Mouse (Mus musculus): ENCODE results near the gene Pxn. TPM values are rescaled to one million over a fixed set of nuclear protein-coding genes. Genes with fewer than 3 reads are reported as not detected.

Pxn gene
- polyA plus RNA-seq, 1 experiment from 2014 or later = 44.5 TPM

DNA sequence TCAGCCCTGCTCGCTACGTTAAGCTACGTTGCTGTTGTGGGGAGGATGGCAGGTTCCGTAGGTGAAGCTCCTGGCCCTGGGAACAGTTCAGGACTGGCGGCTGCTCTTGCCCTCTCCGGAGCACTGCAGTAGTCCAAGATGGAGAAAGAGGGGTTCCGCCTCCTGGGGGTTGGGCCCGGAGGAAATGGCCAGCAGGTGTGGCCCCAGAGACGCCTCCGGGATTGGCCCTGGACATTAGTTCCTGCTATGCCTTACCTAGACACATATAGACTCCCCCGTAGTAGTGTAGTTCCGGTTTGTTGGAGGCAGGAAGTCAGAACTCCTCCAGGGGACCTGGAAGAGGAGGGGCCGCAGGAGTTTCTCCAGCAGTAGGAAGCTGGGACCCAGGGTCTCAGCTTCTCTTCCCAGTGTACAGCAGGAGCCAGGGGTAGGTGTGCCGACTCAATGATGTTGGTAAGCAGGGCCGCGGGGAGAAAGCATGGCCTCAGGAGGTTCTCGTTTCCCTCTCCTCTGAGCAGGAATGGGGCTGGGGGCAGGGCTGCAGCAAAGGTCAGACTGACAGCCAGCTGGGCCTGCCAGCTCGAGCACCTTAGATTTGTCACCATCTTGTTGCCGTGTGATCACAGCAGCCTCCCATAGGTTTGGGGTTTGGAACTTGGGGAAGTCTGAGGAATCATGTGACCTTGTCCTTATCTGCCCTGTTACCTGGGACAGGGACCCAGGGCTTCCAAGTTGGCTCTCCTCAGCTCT, 36.3 kb downstream of the Pxn start:
- H3K4me1 ChIP-seq (ENCODE audit: control insufficient read depth, insufficient read depth, low read length) = peaks cover 34% of the 10 kb centered on the region
- peak; percentile 48 for ATAC-seq (ENCODE audit: insufficient read depth, low FRiP score)
- H3K36me3 ChIP-seq (ENCODE audit: control insufficient read depth, insufficient read depth, low read length) = peaks cover 21% of the 10 kb centered on the region
- H3K9me3 ChIP-seq (replicated peaks; ENCODE audit: control insufficient read depth, low read length) = no peaks in the 10 kb centered on the region
- peak overlapping the region; percentile 39 for H3K4me2 ChIP-seq (ENCODE audit: low read depth, low read length)
- H3K4me3 ChIP-seq (replicated peaks; ENCODE audit: low read length) = peak overlapping the region; percentile 26
- 44% methylated on average over 19 of the region's 19 CpGs for WGBS
- peak overlapping the region; percentile 86 for H3K27ac ChIP-seq (ENCODE audit: low read length)
- H3K27me3 ChIP-seq (ENCODE audit: control insufficient read depth, insufficient read depth, low read length) = no peaks in the 10 kb centered on the region
- peak overlapping the region; percentile 64 for H3K9ac ChIP-seq (ENCODE audit: low read length)

DNA sequence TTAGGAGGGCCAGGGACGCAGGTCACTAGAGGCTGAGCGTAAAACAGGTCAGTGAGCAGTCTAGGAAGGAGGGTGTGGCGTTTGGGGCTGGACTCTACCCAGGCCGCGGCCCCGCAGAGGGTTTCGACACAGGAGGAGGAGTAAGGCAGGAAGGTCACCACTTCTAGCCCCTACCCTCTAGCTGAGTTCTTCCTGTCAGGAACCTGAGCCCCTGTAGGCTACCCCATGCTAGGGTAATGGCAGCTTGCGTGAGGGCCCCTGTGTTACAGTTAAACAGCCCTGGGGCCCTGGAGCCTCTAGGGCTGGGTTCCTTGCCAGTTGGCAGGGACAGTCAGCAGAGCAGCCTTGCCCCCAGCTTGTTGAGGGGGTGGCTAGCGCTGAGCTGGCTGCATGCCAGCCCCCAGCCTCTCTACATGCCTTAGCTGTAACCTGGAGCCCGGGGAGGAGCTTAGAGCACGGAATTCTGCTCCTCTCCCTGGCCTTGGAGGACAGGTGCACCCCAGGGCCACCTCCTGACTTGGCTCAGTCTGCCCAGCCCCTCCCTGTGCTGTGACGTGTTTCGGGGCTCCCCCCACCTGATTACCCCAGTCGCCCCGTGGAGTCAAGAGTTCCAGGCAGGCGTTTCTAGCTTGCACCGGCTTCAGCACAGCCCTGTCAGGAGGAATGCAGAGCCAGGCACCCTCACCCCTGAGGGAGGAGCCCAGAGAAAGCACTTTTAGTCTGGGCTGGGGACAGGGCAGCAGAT, 37.2 kb downstream of the Pxn start:
- peaks cover 26% of the 10 kb centered on the region for H3K4me1 ChIP-seq (ENCODE audit: control insufficient read depth, insufficient read depth, low read length)
- no peaks in the 10 kb centered on the region for H3K9me3 ChIP-seq (replicated peaks; ENCODE audit: control insufficient read depth, low read length)
- H3K4me3 ChIP-seq (replicated peaks; ENCODE audit: low read length) = peak overlapping the region; percentile 26
- H3K27me3 ChIP-seq (ENCODE audit: control insufficient read depth, insufficient read depth, low read length) = no peaks in the 10 kb centered on the region
- H3K27ac ChIP-seq (ENCODE audit: low read length) = peak overlapping the region; percentile 86
- peak overlapping the region; percentile 64 for H3K9ac ChIP-seq (ENCODE audit: low read length)
- peak; percentile 75 for ATAC-seq (ENCODE audit: insufficient read depth, low FRiP score)
- WGBS = 27% methylated on average over 17 of the region's 17 CpGs
- peaks cover 26% of the 10 kb centered on the region for H3K36me3 ChIP-seq (ENCODE audit: control insufficient read depth, insufficient read depth, low read length)
- peak overlapping the region; percentile 39 for H3K4me2 ChIP-seq (ENCODE audit: low read depth, low read length)

DNA sequence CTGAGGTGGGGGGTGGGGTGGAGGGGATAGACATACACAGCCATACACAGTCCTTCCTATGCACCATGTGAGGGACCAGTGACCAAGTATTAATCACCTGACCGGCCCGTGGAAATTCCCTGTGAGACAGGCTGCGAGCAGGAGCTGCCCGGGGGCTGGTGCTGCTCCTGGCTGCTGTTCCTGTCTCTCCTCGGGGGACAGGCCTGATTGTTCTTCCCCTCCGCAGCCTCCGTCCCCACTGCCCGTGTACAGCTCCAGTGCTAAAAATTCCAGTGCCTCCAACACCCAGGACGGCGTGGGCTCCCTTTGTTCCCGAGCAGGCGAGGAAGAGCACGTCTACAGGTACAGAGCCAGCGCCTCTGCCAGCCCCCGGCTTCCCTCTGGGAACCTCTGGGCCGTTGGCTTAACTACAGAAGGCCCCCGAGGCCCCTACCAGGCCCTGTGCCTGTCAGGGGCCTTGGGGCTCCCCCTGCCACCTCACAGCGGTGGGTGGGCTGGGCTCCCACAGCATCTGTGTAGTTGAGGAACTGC, 38.2 kb downstream of the Pxn start:
- no peak overlapping the region for H3K4me3 ChIP-seq (replicated peaks; ENCODE audit: low read length)
- H3K36me3 ChIP-seq (ENCODE audit: control insufficient read depth, insufficient read depth, low read length) = peaks cover 30% of the 10 kb centered on the region

DNA sequence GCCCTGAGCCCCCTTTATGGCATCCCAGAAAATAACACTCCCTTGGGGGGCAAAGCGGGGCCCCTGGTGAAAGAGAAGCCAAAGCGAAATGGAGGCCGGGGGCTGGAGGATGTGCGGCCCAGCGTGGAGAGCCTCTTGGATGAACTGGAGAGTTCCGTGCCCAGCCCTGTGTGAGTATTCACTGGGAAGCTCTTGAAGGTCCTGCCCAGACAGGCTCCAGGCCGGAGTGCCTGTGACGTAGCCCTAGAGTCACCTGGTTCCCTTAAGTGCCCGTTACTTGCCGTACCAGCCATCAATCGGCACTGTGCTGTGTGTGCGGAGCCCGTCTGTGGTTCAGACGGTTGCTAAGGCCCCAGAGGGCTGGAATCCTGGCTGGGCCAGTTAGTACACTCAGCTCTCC, 39.2 kb downstream of the Pxn start:
- Histone ChIP-seq H3K36me3 (ENCODE audit: control insufficient read depth, insufficient read depth, low read length) (peaks cover 30% of the 10 kb centered on the region), H3K9me3 (replicated peaks; ENCODE audit: control insufficient read depth, low read length) (no peaks in the 10 kb centered on the region), H3K4me3 (replicated peaks; ENCODE audit: low read length) (no peak overlapping the region), H3K27me3 (ENCODE audit: control insufficient read depth, insufficient read depth, low read length) (no peaks in the 10 kb centered on the region), H3K4me2 (ENCODE audit: low read depth, low read length) (no peak overlapping the region), H3K4me1 (ENCODE audit: control insufficient read depth, insufficient read depth, low read length) (peaks cover 21% of the 10 kb centered on the region), H3K27ac (ENCODE audit: low read length) (no peak overlapping the region), H3K9ac (ENCODE audit: low read length) (no peak overlapping the region)
- ATAC-seq (ENCODE audit: insufficient read depth, low FRiP score) = no peak
- 92% methylated on average over 14 of the region's 14 CpGs for WGBS

More for the DNA sequence above, 38.2 kb downstream of the Pxn start:
- no peak overlapping the region; the same call in none of the 2 replicates for H3K27ac ChIP-seq (ENCODE audit: low read length)
- H3K4me1 ChIP-seq (ENCODE audit: control insufficient read depth, insufficient read depth, low read length) = peaks cover 21% of the 10 kb centered on the region
- no peak overlapping the region for H3K4me2 ChIP-seq (ENCODE audit: low read depth, low read length)
- 67% methylated on average over 18 of the region's 18 CpGs for WGBS
- no peaks in the 10 kb centered on the region for H3K27me3 ChIP-seq (ENCODE audit: control insufficient read depth, insufficient read depth, low read length)
- no peak overlapping the region; the same call in 1 of the 2 replicates for H3K9ac ChIP-seq (ENCODE audit: low read length)
- H3K9me3 ChIP-seq (replicated peaks; ENCODE audit: control insufficient read depth, low read length) = no peaks in the 10 kb centered on the region
- ATAC-seq (ENCODE audit: insufficient read depth, low FRiP score) = no peak

DNA sequence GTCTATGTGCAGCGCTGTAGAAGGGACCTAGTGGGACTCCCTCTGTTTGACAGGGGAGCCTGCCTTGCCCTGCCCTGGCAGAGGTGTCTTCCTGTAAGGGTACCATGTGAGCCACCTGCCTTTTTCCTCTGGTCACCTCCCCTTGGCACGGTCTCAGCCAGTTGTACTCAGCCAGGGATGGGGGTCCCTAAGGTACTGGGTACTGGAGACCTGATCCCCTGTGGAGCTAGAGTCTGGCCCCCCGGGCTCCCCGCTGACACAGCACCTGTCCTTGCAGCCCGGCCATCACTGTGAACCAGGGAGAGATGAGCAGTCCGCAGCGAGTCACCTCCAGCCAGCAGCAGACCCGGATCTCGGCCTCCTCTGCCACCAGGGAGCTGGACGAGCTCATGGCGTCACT, 40.1 kb downstream of the Pxn start:
- ATAC-seq (ENCODE audit: insufficient read depth, low FRiP score) = no peak
- peaks cover 21% of the 10 kb centered on the region for H3K4me1 ChIP-seq (ENCODE audit: control insufficient read depth, insufficient read depth, low read length)
- no peak overlapping the region for H3K27ac ChIP-seq (ENCODE audit: low read length)
- WGBS = 80% methylated on average over 11 of the region's 11 CpGs
- H3K4me3 ChIP-seq (replicated peaks; ENCODE audit: low read length) = no peak overlapping the region
- 0 out of 2 replicates have a peak overlapping the region, but pooled peaks have one; percentile 43 for H3K9ac ChIP-seq (ENCODE audit: low read length)
- peaks cover 32% of the 10 kb centered on the region for H3K36me3 ChIP-seq (ENCODE audit: control insufficient read depth, insufficient read depth, low read length)
- H3K4me2 ChIP-seq (ENCODE audit: low read depth, low read length) = no peak overlapping the region
- no peaks in the 10 kb centered on the region for H3K27me3 ChIP-seq (ENCODE audit: control insufficient read depth, insufficient read depth, low read length)
- no peaks in the 10 kb centered on the region for H3K9me3 ChIP-seq (replicated peaks; ENCODE audit: control insufficient read depth, low read length)

DNA sequence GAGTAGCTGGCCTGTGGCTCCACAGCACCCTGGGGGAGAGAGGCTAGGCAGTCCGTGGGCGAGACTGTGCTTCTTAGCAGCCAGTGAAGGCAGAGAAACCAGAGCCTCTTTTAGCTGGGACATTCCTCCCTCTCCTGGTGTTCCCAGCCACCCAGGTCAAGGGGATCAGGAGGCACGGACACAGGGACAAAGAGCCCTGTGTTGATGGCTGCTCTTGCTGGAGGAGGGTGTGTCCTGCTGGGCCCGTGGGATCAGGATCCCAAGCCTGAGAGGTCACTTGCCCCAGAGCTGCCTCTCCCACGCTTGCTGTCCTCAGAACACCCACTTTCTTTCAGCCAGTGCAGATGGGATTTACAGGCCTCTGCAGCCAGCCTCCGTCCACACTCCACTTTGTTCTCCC, 40.5 kb downstream of the Pxn start:
- Histone ChIP-seq H3K36me3 (ENCODE audit: control insufficient read depth, insufficient read depth, low read length) (peaks cover 37% of the 10 kb centered on the region), H3K4me3 (replicated peaks; ENCODE audit: low read length) (no peak overlapping the region), H3K9me3 (replicated peaks; ENCODE audit: control insufficient read depth, low read length) (no peaks in the 10 kb centered on the region), H3K9ac (ENCODE audit: low read length) (peak overlapping the region; percentile 43), H3K27me3 (ENCODE audit: control insufficient read depth, insufficient read depth, low read length) (no peaks in the 10 kb centered on the region), H3K4me2 (ENCODE audit: low read depth, low read length) (no peak overlapping the region), H3K27ac (ENCODE audit: low read length) (0 out of 2 replicates have a peak overlapping the region, but pooled peaks have one; percentile 24), H3K4me1 (ENCODE audit: control insufficient read depth, insufficient read depth, low read length) (peaks cover 21% of the 10 kb centered on the region)
- ATAC-seq (ENCODE audit: insufficient read depth, low FRiP score) = no peak
- WGBS = 60% methylated on average over 6 of the region's 6 CpGs

DNA sequence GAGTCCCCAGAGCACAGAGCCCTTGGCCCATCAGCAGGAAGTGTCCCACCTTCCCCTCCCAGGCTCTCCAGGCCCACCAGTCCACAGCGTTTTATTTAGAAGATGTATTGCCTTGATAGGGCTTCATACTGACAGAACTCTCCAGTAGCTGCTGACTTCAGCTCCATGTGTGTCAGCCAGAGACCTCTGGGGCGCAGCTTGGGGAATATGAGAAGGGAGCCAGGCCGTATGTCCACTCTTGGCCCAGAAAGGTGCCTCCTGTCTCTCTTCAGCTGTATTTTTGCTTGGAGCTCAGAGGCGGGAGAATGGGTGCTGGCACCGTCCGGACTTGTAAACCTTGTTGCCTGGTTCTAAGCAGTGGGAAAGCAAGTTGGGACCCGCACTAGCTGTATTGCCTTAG, 40.9 kb downstream of the Pxn start:
- H3K36me3 ChIP-seq (ENCODE audit: control insufficient read depth, insufficient read depth, low read length) = peaks cover 38% of the 10 kb centered on the region
- H3K4me1 ChIP-seq (ENCODE audit: control insufficient read depth, insufficient read depth, low read length) = peaks cover 18% of the 10 kb centered on the region
- WGBS = 76% methylated on average over 7 of the region's 7 CpGs
- peak overlapping the region; percentile 43 for H3K9ac ChIP-seq (ENCODE audit: low read length)
- H3K27me3 ChIP-seq (ENCODE audit: control insufficient read depth, insufficient read depth, low read length) = no peaks in the 10 kb centered on the region
- no peak overlapping the region for H3K4me2 ChIP-seq (ENCODE audit: low read depth, low read length)
- H3K27ac ChIP-seq (ENCODE audit: low read length) = 0 out of 2 replicates have a peak overlapping the region, but pooled peaks have one; percentile 24
- no peak for ATAC-seq (ENCODE audit: insufficient read depth, low FRiP score)
- H3K4me3 ChIP-seq (replicated peaks; ENCODE audit: low read length) = no peak overlapping the region
- H3K9me3 ChIP-seq (replicated peaks; ENCODE audit: control insufficient read depth, low read length) = no peaks in the 10 kb centered on the region

DNA sequence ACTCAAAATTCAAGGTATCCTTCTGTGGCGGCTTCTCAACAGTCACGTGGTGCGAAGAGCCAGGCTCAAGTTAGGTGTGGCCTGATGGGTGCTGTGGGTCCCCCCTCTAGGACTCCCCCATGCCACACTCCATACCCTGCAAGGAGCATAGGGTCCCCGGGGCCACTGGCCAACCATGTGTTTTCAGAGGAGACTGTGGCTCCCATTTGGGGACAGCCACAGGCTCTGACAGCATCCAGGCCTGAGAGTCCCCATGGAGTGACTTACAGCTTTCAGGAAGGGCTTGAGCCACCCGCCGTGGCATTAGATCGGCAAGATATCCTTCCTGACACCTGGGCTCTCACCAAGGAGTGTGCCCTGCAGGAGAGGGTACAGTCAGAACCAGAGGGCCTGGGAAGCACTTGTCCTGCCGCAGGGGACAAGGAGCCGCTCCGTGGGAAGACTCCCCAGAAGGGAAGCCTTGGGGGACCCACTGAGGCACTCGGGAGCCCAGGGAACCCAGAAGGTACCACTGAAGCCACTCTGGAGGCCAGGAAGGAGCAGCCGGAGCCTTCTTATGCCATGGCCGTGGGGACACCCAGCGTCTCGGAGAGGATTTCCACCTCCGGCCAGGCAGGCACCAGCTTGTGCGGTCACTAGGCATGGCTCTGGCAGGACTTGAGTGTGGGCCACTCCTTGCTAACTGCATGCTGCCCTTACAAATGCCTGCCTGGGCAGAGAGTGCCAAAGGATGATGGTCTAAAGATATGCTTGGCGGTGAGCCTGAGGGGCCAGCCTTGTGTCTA, 42.2 kb downstream of the Pxn start:
- no peak for ATAC-seq (ENCODE audit: insufficient read depth, low FRiP score)
- H3K9me3 ChIP-seq (replicated peaks; ENCODE audit: control insufficient read depth, low read length) = no peaks in the 10 kb centered on the region
- H3K4me1 ChIP-seq (ENCODE audit: control insufficient read depth, insufficient read depth, low read length) = peaks cover 8% of the 10 kb centered on the region
- no peak overlapping the region for H3K4me3 ChIP-seq (replicated peaks; ENCODE audit: low read length)
- H3K27me3 ChIP-seq (ENCODE audit: control insufficient read depth, insufficient read depth, low read length) = no peaks in the 10 kb centered on the region
- no peak overlapping the region for H3K27ac ChIP-seq (ENCODE audit: low read length)
- H3K4me2 ChIP-seq (ENCODE audit: low read depth, low read length) = no peak overlapping the region
- peaks cover 38% of the 10 kb centered on the region for H3K36me3 ChIP-seq (ENCODE audit: control insufficient read depth, insufficient read depth, low read length)
- H3K9ac ChIP-seq (ENCODE audit: low read length) = no peak overlapping the region
- WGBS = 93% methylated on average over 18 of the region's 18 CpGs

Measured in stomach, embryonic 16.5 days (tissue).